Mouse (Mus musculus) myocyte (in vitro differentiated cells): ENCODE results near the gene Lrtm2. TPM values are rescaled to one million over a fixed set of nuclear protein-coding genes. Genes with fewer than 3 reads are reported as not detected.
A peak's percentile ranks its signal among the peaks of the same experiment; 100 is the strongest.

ENCODE experiments used
- H3K27me3 ChIP-seq: one replicate; pipeline ENCODE4 v1.6.1; 2011; ENCODE audit not compliant: control insufficient read depth, insufficient read depth, insufficient read length
- H3K36me3 ChIP-seq: one replicate; pipeline ENCODE4 v1.6.1; 2011; ENCODE audit not compliant: control insufficient read depth, insufficient read depth
- H3K4me2 ChIP-seq: one replicate; pipeline ENCODE4 v1.6.1; 2011; ENCODE audit warnings: low read depth, control low read depth
- H3K4me3 ChIP-seq: one replicate; pipeline ENCODE4 v1.5.1; 2011; ENCODE audit warnings: mild to moderate bottlenecking, control low read depth, moderate library complexity
- H3K79me2 ChIP-seq: one replicate; pipeline ENCODE4 v1.6.1; 2011; ENCODE audit not compliant: control insufficient read depth, insufficient read depth
- H3ac ChIP-seq: one replicate; pipeline ENCODE4 v1.6.1; 2011; ENCODE audit not compliant: control insufficient read depth, insufficient read length
- CEBPB ChIP-seq: IDR thresholded peaks from 2 replicates; pipeline ENCODE4 v1.6.1; 2011; ENCODE audit warnings: mild to moderate bottlenecking, moderate library complexity; ENCODE audit not compliant: poor library complexity, insufficient read depth, severe bottlenecking
- E2F4 ChIP-seq: IDR thresholded peaks from one replicate; pipeline ENCODE4 v1.6.1; 2011; ENCODE audit warnings: mild to moderate bottlenecking, control low read depth, moderate library complexity; ENCODE audit not compliant: insufficient read depth
- MAX ChIP-seq: IDR thresholded peaks from one replicate; pipeline ENCODE4 v1.6.1; 2011; ENCODE audit warnings: low read depth, mild to moderate bottlenecking, control low read depth
- MYOD1 ChIP-seq, 3 experiments: IDR thresholded peaks; one replicate each; pipeline ENCODE4 v1.6.1; 2011; ENCODE audit warnings: control low read depth in 2 of 3, low read depth in 2 of 3, mild to moderate bottlenecking in 2 of 3, moderate library complexity in 1 of 3; ENCODE audit not compliant: insufficient read length in 2 of 3, control insufficient read depth in 1 of 3
- MYOG ChIP-seq, 3 experiments: IDR thresholded peaks; one replicate each; pipeline ENCODE4 v1.6.1; 2011; ENCODE audit warnings: control low read depth in 2 of 3, low read depth in 2 of 3, mild to moderate bottlenecking in 2 of 3; ENCODE audit not compliant: insufficient read length in 2 of 3, control insufficient read depth in 1 of 3, insufficient read depth in 1 of 3
- POLR2A ChIP-seq: IDR thresholded peaks from one replicate; pipeline ENCODE4 v1.6.1; 2011; ENCODE audit warnings: low read depth, mild to moderate bottlenecking, control low read depth, moderate library complexity; ENCODE audit not compliant: insufficient read length
- POLR2AphosphoS2 ChIP-seq: IDR thresholded peaks from one replicate; pipeline ENCODE4 v1.6.1; 2011; ENCODE audit warnings: low read depth, control low read depth; ENCODE audit not compliant: insufficient read length
- REST ChIP-seq: IDR thresholded peaks from one replicate; pipeline ENCODE4 v1.6.1; 2011; ENCODE audit warnings: mild to moderate bottlenecking, control low read depth, moderate library complexity; ENCODE audit not compliant: insufficient read depth, insufficient read length
- SRF ChIP-seq: IDR thresholded peaks from one replicate; pipeline ENCODE4 v1.6.1; 2011; ENCODE audit warnings: low read depth; ENCODE audit not compliant: control insufficient read depth, insufficient read length
- TCF12 ChIP-seq: IDR thresholded peaks from one replicate; pipeline ENCODE4 v1.6.1; 2011; ENCODE audit warnings: mild to moderate bottlenecking, control low read depth; ENCODE audit not compliant: poor library complexity, insufficient read depth, severe bottlenecking
- TCF3 ChIP-seq: IDR thresholded peaks from one replicate; pipeline ENCODE4 v1.6.1; 2011; ENCODE audit warnings: low read depth, control low read depth; ENCODE audit not compliant: insufficient read length
- USF1 ChIP-seq: IDR thresholded peaks from one replicate; pipeline ENCODE4 v1.6.1; 2011; ENCODE audit warnings: low read depth, mild to moderate bottlenecking, control low read depth, moderate library complexity
- polyA plus RNA-seq: library from polyadenylated mRNA; unstranded; fragments of >200 nt; fragmentation: generic; extraction: Trizol; gene quantifications from one replicate; pipeline ENCODE4 v1.2.1, GENCODE M21; 2012; ENCODE audit warnings: missing spikeins

The Lrtm2 gene
- polyA plus RNA-seq, 1 experiment, result 0.06 TPM

- TF ChIP-seq POLR2AphosphoS2 (no peak), POLR2A (no peak), MAX (no peak), TCF3 (no peak), MYOD1 (IDR thresholded peaks at IDR 0.05; ENCODE audit: control insufficient read depth in 1 of 3, insufficient read length in 2 of 3, low read depth in 2 of 3) (no peak), MYOG (IDR thresholded peaks at IDR 0.05; ENCODE audit: control insufficient read depth in 1 of 3, insufficient read depth in 1 of 3, insufficient read length in 2 of 3, low read depth in 2 of 3) (no peak), CEBPB (no peak), USF1 (no peak), REST (no peak), SRF (no peak), E2F4 (no peak), TCF12 (no peak)
- no peak overlapping the region for H3K4me3 ChIP-seq
- no peak overlapping the region for H3ac ChIP-seq
- H3K4me2 ChIP-seq, result no peak overlapping the region
- H3K79me2 ChIP-seq, result no peaks in the 10 kb centered on the region
- H3K27me3 ChIP-seq, result peaks cover 70% of the 10 kb centered on the region
- no peaks in the 10 kb centered on the region for H3K36me3 ChIP-seq
Observed at GRCm38 (mm10) chr6:119324776-119325175, 5.8 kb downstream of the Lrtm2 start.

GRCm38 (mm10) chr6:119321752-119322151 is 8.8 kb downstream of the Lrtm2 start:
- no peak overlapping the region for H3ac ChIP-seq
- no peaks in the 10 kb centered on the region for H3K36me3 ChIP-seq
- no peaks in the 10 kb centered on the region for H3K79me2 ChIP-seq
- TF ChIP-seq REST (no peak), CEBPB (no peak), SRF (no peak), MYOG (IDR thresholded peaks at IDR 0.05; ENCODE audit: control insufficient read depth in 1 of 3, insufficient read depth in 1 of 3, insufficient read length in 2 of 3, low read depth in 2 of 3) (no peak), TCF3 (no peak), MAX (no peak), TCF12 (no peak), USF1 (no peak), POLR2A (no peak), E2F4 (no peak), POLR2AphosphoS2 (no peak), MYOD1 (IDR thresholded peaks at IDR 0.05; ENCODE audit: control insufficient read depth in 1 of 3, insufficient read length in 2 of 3, low read depth in 2 of 3) (no peak)
- no peak overlapping the region for H3K4me3 ChIP-seq
- H3K4me2 ChIP-seq, result no peak overlapping the region
- H3K27me3 ChIP-seq, result peaks cover 75% of the 10 kb centered on the region

GRCm38 (mm10) chr6:119320481-119320880 is 10.1 kb downstream of the Lrtm2 start:
- Histone ChIP-seq H3ac (no peak overlapping the region), H3K36me3 (no peaks in the 10 kb centered on the region), H3K4me2 (no peak overlapping the region), H3K4me3 (no peak overlapping the region), H3K79me2 (no peaks in the 10 kb centered on the region), H3K27me3 (peaks cover 77% of the 10 kb centered on the region)
- TF ChIP-seq REST, result peak; percentile 67
- TF ChIP-seq MYOD1 (IDR thresholded peaks at IDR 0.05; ENCODE audit: control insufficient read depth in 1 of 3, insufficient read length in 2 of 3, low read depth in 2 of 3), result no peak

GRCm38 (mm10) chr6:119319358-119319757 is 11.2 kb downstream of the Lrtm2 start:
- no peak overlapping the region for H3ac ChIP-seq
- no peak overlapping the region for H3K4me3 ChIP-seq
- peaks cover 76% of the 10 kb centered on the region for H3K27me3 ChIP-seq
- no peaks in the 10 kb centered on the region for H3K36me3 ChIP-seq
- no peaks in the 10 kb centered on the region for H3K79me2 ChIP-seq
- H3K4me2 ChIP-seq, result no peak overlapping the region
- no peak for TF ChIP-seq SRF
- no peak for TF ChIP-seq CEBPB

GRCm38 (mm10) chr6:119318732-119319131 is 11.8 kb downstream of the Lrtm2 start:
- H3K79me2 ChIP-seq, result no peaks in the 10 kb centered on the region
- no peak overlapping the region for H3K4me2 ChIP-seq
- no peak overlapping the region for H3ac ChIP-seq
- no peak for TF ChIP-seq MYOG (IDR thresholded peaks at IDR 0.05; ENCODE audit: control insufficient read depth in 1 of 3, insufficient read depth in 1 of 3, insufficient read length in 2 of 3, low read depth in 2 of 3)
- no peak for TF ChIP-seq MYOD1 (IDR thresholded peaks at IDR 0.05; ENCODE audit: control insufficient read depth in 1 of 3, insufficient read length in 2 of 3, low read depth in 2 of 3)
- no peak for TF ChIP-seq USF1
- TF ChIP-seq E2F4, result no peak
- no peak for TF ChIP-seq TCF12
- TF ChIP-seq POLR2A, result no peak
- no peak for TF ChIP-seq CEBPB
- no peak for TF ChIP-seq TCF3
- no peak for TF ChIP-seq REST
- TF ChIP-seq MAX, result no peak
- TF ChIP-seq POLR2AphosphoS2, result no peak
- no peak for TF ChIP-seq SRF
- no peak overlapping the region for H3K4me3 ChIP-seq
- no peaks in the 10 kb centered on the region for H3K36me3 ChIP-seq
- H3K27me3 ChIP-seq, result peaks cover 76% of the 10 kb centered on the region
